Mouse (Mus musculus): Measurements from ENCODE around the gene Smarcb1.
A peak's percentile ranks its signal among the peaks of the same experiment; 100 is the strongest.

Smarcb1 gene

GRCm38 (mm10) chr10:75854791-75855190 is 66.6 kb downstream of the Smarcb1 start:
- no peak for DNase-seq

GRCm38 (mm10) chr10:75854096-75854495 is 67.3 kb downstream of the Smarcb1 start:
- DNase-seq = no peak

GRCm38 (mm10) chr10:75853452-75853851 is 68.0 kb downstream of the Smarcb1 start:
- DNase-seq = peak; percentile 87

GRCm38 (mm10) chr10:75852539-75853125 is 68.8 kb downstream of the Smarcb1 start:
- no peak for DNase-seq

GRCm38 (mm10) chr10:75851681-75852080 is 69.7 kb downstream of the Smarcb1 start:
- no peak for DNase-seq

GRCm38 (mm10) chr10:75851076-75851475 is 70.3 kb downstream of the Smarcb1 start:
- DNase-seq = no peak

GRCm38 (mm10) chr10:75848382-75848781 is 73.0 kb downstream of the Smarcb1 start:
- DNase-seq = no peak
